In the genomic region with DNA sequence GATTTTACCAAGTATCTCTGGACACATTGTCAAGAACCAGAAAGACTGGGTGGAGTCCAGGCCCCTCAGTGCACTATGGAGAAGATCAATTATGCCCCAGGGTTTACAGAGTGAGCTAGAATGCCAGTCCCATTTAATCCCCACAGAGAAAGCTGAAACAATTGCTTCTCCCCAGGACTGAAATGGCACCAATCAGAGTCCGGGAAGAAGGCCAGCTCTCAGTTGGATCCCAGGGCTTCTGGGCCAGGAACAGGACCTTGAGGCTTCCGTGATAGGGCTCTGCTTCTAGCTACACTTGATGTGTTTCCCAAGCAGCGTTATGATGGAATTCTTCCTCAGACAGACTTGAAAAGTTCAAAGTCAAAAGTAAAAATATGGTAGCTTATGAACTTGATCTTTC, we compare ENCODE assay signal across 12 mouse cellular contexts. TPM values are rescaled to one million over a fixed set of nuclear protein-coding genes. Genes with fewer than 3 reads are reported as not detected.
DNase-seq lines count a peak whose midpoint lies in the region; ATAC-seq lines count a peak whose summit lies in the region.
"Had no signal": no experiment of that assay in that cellular context is flagged by ENCODE, and none has a peak within 500 bp of the region (broad histone marks: within the 10 kb centered on the region; RNA-seq: fewer than 3 reads in every experiment).

No protein-coding gene starts in this region.

- no peaks in the 10 kb centered on the region for H3K36me3 ChIP-seq in hindbrain, embryonic 14.5 days (replicated peaks; ENCODE audit: control insufficient read depth, insufficient read depth)
- H3K36me3 ChIP-seq in hindbrain, embryonic 10.5 days: no peaks in the 10 kb centered on the region
- H3K36me3 ChIP-seq: limb, embryonic 13.5 days had no signal

- no peak overlapping the region for H3K4me2 ChIP-seq in hindbrain, embryonic 14.5 days (replicated peaks)
- H3K4me2 ChIP-seq: limb, embryonic 13.5 days had no signal

- no peaks in the 10 kb centered on the region for H3K27me3 ChIP-seq in hindbrain, embryonic 14.5 days (ENCODE audit: control insufficient read depth, insufficient read depth, low read length)
- no peaks in the 10 kb centered on the region for H3K27me3 ChIP-seq in hindbrain, embryonic 10.5 days (ENCODE audit: insufficient read depth, poor library complexity, severe bottlenecking)
- H3K27me3 ChIP-seq: limb, embryonic 13.5 days had no signal

- H3K9me3 ChIP-seq in hindbrain, embryonic 14.5 days (ENCODE audit: control insufficient read depth, low read length): no peaks in the 10 kb centered on the region
- H3K9me3 ChIP-seq in hindbrain, embryonic 10.5 days: no peaks in the 10 kb centered on the region
- H3K9me3 ChIP-seq: limb, embryonic 13.5 days had no signal

- WGBS in hindbrain, embryonic 14.5 days: 43% methylated on average over 3 of the region's 3 CpGs
- WGBS in hindbrain, embryonic 10.5 days: 63% methylated on average over 3 of the region's 3 CpGs

- peaks cover 7% of the 10 kb centered on the region for H3K4me1 ChIP-seq in hindbrain, embryonic 14.5 days (replicated peaks; ENCODE audit: control insufficient read depth, insufficient read depth, low read length)
- 0 out of 2 replicates have a peak, but pooled peaks cover 5% of the 10 kb centered on the region for H3K4me1 ChIP-seq in hindbrain, embryonic 10.5 days (replicated peaks)

- H3K4me3 ChIP-seq in hindbrain, embryonic 14.5 days (replicated peaks; ENCODE audit: low read length): no peak overlapping the region
- H3K4me3 ChIP-seq in hindbrain, embryonic 10.5 days: no peak overlapping the region
- H3K4me3 ChIP-seq: limb, embryonic 13.5 days; myocyte had no signal

- no peak overlapping the region for H3K9ac ChIP-seq in hindbrain, embryonic 14.5 days
- H3K9ac ChIP-seq: limb, embryonic 13.5 days had no signal

- DNase-seq in hindbrain, embryonic 14.5 days (ENCODE audit: low spot score): peak; percentile 46
- DNase-seq in hindbrain, embryonic 10.5 days (ENCODE audit: low spot score): no peak
- DNase-seq in cerebellum, postnatal 36 days: peak; percentile 81 to 84
- DNase-seq in right cerebral cortex, postnatal 10 days (ENCODE audit: low spot score in 2 of 2): peak; percentile 74 to 75
- no peak for DNase-seq in thymus, postnatal 10 days (ENCODE audit: low spot score in 2 of 2)
- DNase-seq: lung, postnatal 14 days; thymus, postnatal 4 days had no signal

- H3K27ac ChIP-seq in hindbrain, embryonic 14.5 days: no peak overlapping the region
- no peak overlapping the region for H3K27ac ChIP-seq in hindbrain, embryonic 10.5 days
- H3K27ac ChIP-seq: kidney, postnatal 0 days; limb, embryonic 13.5 days had no signal

- ATAC-seq in hindbrain, embryonic 14.5 days (ENCODE audit: low FRiP score): no peak
- peak; percentile 58; the same call in 1 of the 2 replicates for ATAC-seq in cerebellum, adult (ENCODE audit: insufficient number of reproducible peaks, low FRiP score, low TSS enrichment)
- no peak for ATAC-seq in CD4-positive, CD25-positive, alpha-beta regulatory T cell, adult 4 months

RNA-seq across cellular contexts. Expression of gene Tjp1, which starts 18.2 kb away (rescaled TPM):
- 30.4 and 33.2 TPM in 2 replicates for polyA plus RNA-seq in hindbrain, embryonic 14.5 days (2014; fragmentation: Nextera tagmentation; extraction: Ambion mirVana)
- 19.0 and 24.4 TPM in 2 replicates for polyA plus RNA-seq in hindbrain, embryonic 10.5 days (2016; fragmentation: Nextera tagmentation; extraction: Ambion mirVana)
- polyA plus RNA-seq in CD4-positive, CD25-positive, alpha-beta regulatory T cell, adult 4 months (2017; shearing (Covaris generic)): not detected

Comparison
In these comparisons a context has a peak if more than half of its experiments do, and no peak if none do; other contexts are left out.
1. DNase-seq: peak in hindbrain, embryonic 14.5 days (single experiment), cerebellum, postnatal 36 days (2 of 2) and right cerebral cortex, postnatal 10 days (2 of 2); none in hindbrain, embryonic 10.5 days (single experiment) and thymus, postnatal 10 days (0 of 2).
2. RNA of gene Tjp1, which starts 18.2 kb away (polyA plus RNA-seq): 30.4 to 33.2 TPM in hindbrain, embryonic 14.5 days and 19.0 to 24.4 TPM in hindbrain, embryonic 10.5 days; not detected in CD4-positive, CD25-positive, alpha-beta regulatory T cell, adult 4 months; every median in the first group is over 10 times any median in the second.